Mouse (Mus musculus): ENCODE results near the gene Abcg8.

DNA sequence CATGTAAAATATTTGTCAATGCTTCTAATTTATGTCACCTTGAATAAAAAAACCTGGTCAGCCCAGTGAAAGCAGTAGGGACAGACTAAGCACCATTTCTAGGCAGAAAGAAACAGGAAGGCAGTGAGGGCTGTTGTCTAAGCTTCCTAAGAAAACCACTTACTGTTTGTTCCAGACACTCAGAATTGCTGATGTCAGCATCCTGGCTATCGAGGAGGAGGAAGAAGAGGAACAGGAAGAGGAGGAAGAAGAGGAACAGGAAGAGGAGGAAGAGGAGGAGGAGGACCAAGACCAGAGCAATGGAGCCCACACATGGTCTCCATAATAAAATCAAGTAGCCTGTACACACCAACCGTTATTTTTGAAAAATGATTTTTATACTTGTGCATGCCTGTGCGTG lies 43.0 kb downstream of the Abcg8 start:
- TF ChIP-seq CTCF (IDR thresholded peaks at IDR 0.05; ENCODE audit: low read depth, low read length) (no peak), POLR2A (IDR thresholded peaks at IDR 0.05; ENCODE audit: extremely low read depth, insufficient read depth, low read length) (no peak)

All from liver, adult 2 months (tissue).